Mouse (Mus musculus): ENCODE results near the gene Prg4.
A peak's percentile ranks its signal among the peaks of the same experiment; 100 is the strongest.

The Prg4 gene

GRCm38 (mm10) chr1:150466132-150466531 is at the start of gene Prg4:
Gene Prg4, minus strand, starts transcription at chr1:150466165.
- ATAC-seq (ENCODE audit: low TSS enrichment) = no peak

- ATAC-seq (ENCODE audit: low TSS enrichment) = no peak
These were observed 47.1 kb upstream of the Prg4 start for GRCm38 (mm10) chr1:150513041-150513440.

GRCm38 (mm10) chr1:150505794-150506193 is 39.8 kb upstream of the Prg4 start:
- no peak for ATAC-seq (ENCODE audit: low TSS enrichment)

- ATAC-seq (ENCODE audit: low TSS enrichment) = no peak
These were observed 37.4 kb upstream of the Prg4 start for GRCm38 (mm10) chr1:150503321-150503720.

GRCm38 (mm10) chr1:150498177-150498576 is 32.2 kb upstream of the Prg4 start:
- no peak for ATAC-seq (ENCODE audit: low TSS enrichment)

- peak; percentile 83 for ATAC-seq (ENCODE audit: low TSS enrichment)
These were observed 31.7 kb upstream of the Prg4 start for GRCm38 (mm10) chr1:150497690-150498089.

- ATAC-seq (ENCODE audit: low TSS enrichment) = no peak
These were observed 30.8 kb upstream of the Prg4 start for GRCm38 (mm10) chr1:150496626-150497302.

GRCm38 (mm10) chr1:150489148-150489547 is 23.2 kb upstream of the Prg4 start:
- ATAC-seq (ENCODE audit: low TSS enrichment) = peak; percentile 98

- ATAC-seq (ENCODE audit: low TSS enrichment) = no peak
These were observed 14.7 kb upstream of the Prg4 start for GRCm38 (mm10) chr1:150480674-150481073.

GRCm38 (mm10) chr1:150472525-150472924 is 6.6 kb upstream of the Prg4 start:
- ATAC-seq (ENCODE audit: low TSS enrichment) = peak; percentile 94

- no peak for ATAC-seq (ENCODE audit: low TSS enrichment)
These were observed 4.0 kb upstream of the Prg4 start for GRCm38 (mm10) chr1:150469992-150470391.

GRCm38 (mm10) chr1:150465364-150465763 is 601 bp downstream of the Prg4 start:
- no peak for ATAC-seq (ENCODE audit: low TSS enrichment)

- no peak for ATAC-seq (ENCODE audit: low TSS enrichment)
These were observed 2.3 kb downstream of the Prg4 start for GRCm38 (mm10) chr1:150463691-150464090.

- no peak for ATAC-seq (ENCODE audit: low TSS enrichment)
These were observed 2.9 kb downstream of the Prg4 start for GRCm38 (mm10) chr1:150463068-150463467.

GRCm38 (mm10) chr1:150460595-150460994 is 5.4 kb downstream of the Prg4 start:
- no peak for ATAC-seq (ENCODE audit: low TSS enrichment)

GRCm38 (mm10) chr1:150459599-150459998 is 6.4 kb downstream of the Prg4 start:
- ATAC-seq (ENCODE audit: low TSS enrichment) = no peak

GRCm38 (mm10) chr1:150458977-150459376 is 7.0 kb downstream of the Prg4 start:
- ATAC-seq (ENCODE audit: low TSS enrichment) = no peak

GRCm38 (mm10) chr1:150441731-150442130 is 24.2 kb downstream of the Prg4 start:
- ATAC-seq (ENCODE audit: low TSS enrichment) = no peak

- no peak for ATAC-seq (ENCODE audit: low TSS enrichment)
These were observed 27.3 kb downstream of the Prg4 start for GRCm38 (mm10) chr1:150438641-150439040.

GRCm38 (mm10) chr1:150426216-150426615 is 39.7 kb downstream of the Prg4 start:
- no peak for ATAC-seq (ENCODE audit: low TSS enrichment)

- ATAC-seq (ENCODE audit: low TSS enrichment) = no peak
These were observed 40.3 kb downstream of the Prg4 start for GRCm38 (mm10) chr1:150425665-150426064.

GRCm38 (mm10) chr1:150418426-150418825 is 47.5 kb downstream of the Prg4 start:
- no peak for ATAC-seq (ENCODE audit: low TSS enrichment)

GRCm38 (mm10) chr1:150416006-150416405 is 50.0 kb downstream of the Prg4 start:
- ATAC-seq (ENCODE audit: low TSS enrichment) = no peak

- no peak for ATAC-seq (ENCODE audit: low TSS enrichment)
These were observed 56.0 kb downstream of the Prg4 start for GRCm38 (mm10) chr1:150409996-150410395.

Data from frontal cortex, adult (tissue).